Mouse (Mus musculus) liver, adult 2 months (tissue): ENCODE measurements around the gene Nrxn3. TPM values are rescaled to one million over a fixed set of nuclear protein-coding genes. Genes with fewer than 3 reads are reported as not detected.

Experiments
- DNase-seq: peaks from one replicate; pipeline ENCODE4 v3.0.0-alpha.2; 2011; ENCODE audit warnings: low read depth, low spot score; ENCODE audit errors: extremely low read depth
- H3K27ac ChIP-seq: fragments of 200-500 bp; replicated peaks from 2 replicates; pipeline ENCODE4 v1.5.1; 2012; ENCODE audit warnings: low read depth, mild to moderate bottlenecking, control low read depth, inconsistent platforms, low read length; ENCODE audit not compliant: insufficient read depth
- H3K27me3 ChIP-seq: fragments of 200-500 bp; 2 replicates; pipeline ENCODE4 v1.6.1; 2012; ENCODE audit warnings: mild to moderate bottlenecking, moderate library complexity, low read length, inconsistent platforms; ENCODE audit not compliant: control insufficient read depth, insufficient read depth
- H3K36me3 ChIP-seq: fragments of 200-500 bp; 2 replicates; pipeline ENCODE4 v1.6.1; 2012; ENCODE audit warnings: low read length, inconsistent platforms; ENCODE audit not compliant: control insufficient read depth, insufficient read depth
- H3K4me1 ChIP-seq: fragments of 200-500 bp; 2 replicates; pipeline ENCODE4 v1.6.1; 2011; ENCODE audit warnings: low read length; ENCODE audit not compliant: control insufficient read depth, insufficient read depth
- H3K4me3 ChIP-seq: fragments of 200-500 bp; 2 replicates; pipeline ENCODE4 v1.5.1; 2011; ENCODE audit warnings: low read depth, mild to moderate bottlenecking, control low read depth, low read length, moderate library complexity; ENCODE audit not compliant: insufficient read depth
- H3K79me2 ChIP-seq: fragments of 200-500 bp; 2 replicates; pipeline ENCODE4 v1.6.1; 2012; ENCODE audit warnings: inconsistent platforms, mild to moderate bottlenecking, low read length, moderate library complexity; ENCODE audit not compliant: control insufficient read depth, insufficient read depth
- H3K9ac ChIP-seq: fragments of 200-500 bp; 2 replicates; pipeline ENCODE4 v1.6.1; 2012; ENCODE audit warnings: low read depth, mild to moderate bottlenecking, control low read depth, inconsistent platforms, low read length
- CTCF ChIP-seq: fragments of 200-500 bp; IDR thresholded peaks from 2 replicates; pipeline ENCODE4 v1.5.1; 2011; ENCODE audit warnings: low read depth, low read length, control low read depth
- POLR2A ChIP-seq: fragments of 200-500 bp; IDR thresholded peaks from 2 replicates; pipeline ENCODE4 v1.6.1; 2011; ENCODE audit warnings: low read length, control low read depth; ENCODE audit not compliant: insufficient read depth; ENCODE audit errors: extremely low read depth
- WGBS: fragments of 180-500 bp; shearing (Covaris S2); methylation state at CpG from one replicate; pipeline ENCODE4 v1.1.7; 2018; 5-methylcytosine and 5-hydroxymethylcytosine counted together
- polyA plus RNA-seq: library from polyadenylated mRNA; depleted of rRNA; stranded (reverse); fragments of >200 nt; gene quantifications from 2 replicates; pipeline ENCODE4 v1.2.3, GENCODE M21; 2012
- total RNA-seq: library from RNA; depleted of rRNA; stranded (reverse); fragments of >200 nt; gene quantifications from 2 replicates; pipeline ENCODE4 v1.2.3, GENCODE M21; 2014

The Nrxn3 gene
- total and polyA plus RNA-seq, 2 experiments, result 0.18 to 0.31 TPM

GRCm38 (mm10) chr12:89074551-89075295 is 352.0 kb downstream of the Nrxn3 start:
- no peak for TF ChIP-seq POLR2A
- no peak for TF ChIP-seq CTCF
- Histone ChIP-seq H3K4me1 (no peaks in the 10 kb centered on the region), H3K4me3 (no peak overlapping the region), H3K9ac (no peak overlapping the region), H3K36me3 (no peaks in the 10 kb centered on the region), H3K27me3 (no peaks in the 10 kb centered on the region), H3K27ac (no peak overlapping the region), H3K79me2 (no peaks in the 10 kb centered on the region)
- DNase-seq, result no peak
- WGBS, result 42% methylated on average over 10 of the region's 10 CpGs

- Histone ChIP-seq H3K79me2 (no peaks in the 10 kb centered on the region), H3K27me3 (no peaks in the 10 kb centered on the region), H3K36me3 (no peaks in the 10 kb centered on the region), H3K9ac (no peak overlapping the region), H3K27ac (no peak overlapping the region), H3K4me3 (no peak overlapping the region), H3K4me1 (no peaks in the 10 kb centered on the region)
- DNase-seq, result no peak
- 81% methylated on average over 8 of the region's 8 CpGs for WGBS
- no peak for TF ChIP-seq CTCF
- TF ChIP-seq POLR2A, result no peak
Observed at GRCm38 (mm10) chr12:89093806-89094479, 371.3 kb downstream of the Nrxn3 start.

- Histone ChIP-seq H3K27me3 (no peaks in the 10 kb centered on the region), H3K4me3 (no peak overlapping the region), H3K79me2 (no peaks in the 10 kb centered on the region), H3K36me3 (no peaks in the 10 kb centered on the region), H3K4me1 (no peaks in the 10 kb centered on the region), H3K27ac (no peak overlapping the region), H3K9ac (no peak overlapping the region)
- DNase-seq, result no peak
- TF ChIP-seq CTCF (no peak), POLR2A (no peak)
- 75% methylated on average over 2 of the region's 2 CpGs for WGBS
Observed at GRCm38 (mm10) chr12:89097561-89097960, 374.9 kb downstream of the Nrxn3 start.

GRCm38 (mm10) chr12:89106029-89106733 is 383.5 kb downstream of the Nrxn3 start:
- H3K36me3 ChIP-seq, result no peaks in the 10 kb centered on the region
- H3K9ac ChIP-seq, result no peak overlapping the region
- peak; percentile 73 for TF ChIP-seq CTCF
- no peak for TF ChIP-seq POLR2A
- H3K4me1 ChIP-seq, result peaks cover 1% of the 10 kb centered on the region; the same call in 1 of the 2 replicates
- H3K4me3 ChIP-seq, result no peak overlapping the region
- no peaks in the 10 kb centered on the region for H3K79me2 ChIP-seq
- WGBS, result 17% methylated on average over 9 of the region's 9 CpGs
- DNase-seq, result peak; percentile 17
- H3K27ac ChIP-seq, result no peak overlapping the region
- H3K27me3 ChIP-seq, result no peaks in the 10 kb centered on the region

- DNase-seq, result peak; percentile 6
- no peaks in the 10 kb centered on the region for H3K27me3 ChIP-seq
- H3K9ac ChIP-seq, result no peak overlapping the region
- no peak overlapping the region for H3K27ac ChIP-seq
- no peaks in the 10 kb centered on the region for H3K79me2 ChIP-seq
- H3K36me3 ChIP-seq, result no peaks in the 10 kb centered on the region
- 44% methylated on average over 6 of the region's 6 CpGs for WGBS
- no peak overlapping the region for H3K4me3 ChIP-seq
- peaks cover 1% of the 10 kb centered on the region; the same call in 1 of the 2 replicates for H3K4me1 ChIP-seq
- no peak for TF ChIP-seq CTCF
- no peak for TF ChIP-seq POLR2A
Observed at GRCm38 (mm10) chr12:89106881-89107584, 384.4 kb downstream of the Nrxn3 start.
